Mouse (Mus musculus) hindbrain, embryonic 14.5 days (tissue): ENCODE data around the gene Rhox7a. TPM values are rescaled to one million over a fixed set of nuclear protein-coding genes. Genes with fewer than 3 reads are reported as not detected.

Experiments
- polyA plus RNA-seq: library from polyadenylated mRNA; unstranded; fragments of >200 nt; fragmentation: Nextera tagmentation; extraction: Ambion mirVana; gene quantifications from 2 replicates; pipeline ENCODE4 v1.2.1, GENCODE M21; 2014

Gene Rhox7a
- polyA plus RNA-seq, 1 experiment from 2014 or later: not detected

Other genes starting within 250 kb of the Rhox7a start
- gene Rhox4f, start 224.0 kb upstream of the Rhox7a start, polyA plus RNA-seq: not detected in 2 replicates
- gene Rhox3g, start 203.1 kb upstream of the Rhox7a start, polyA plus RNA-seq: not detected in 2 replicates
- gene Rhox2g, start 188.2 kb upstream of the Rhox7a start, polyA plus RNA-seq: not detected in 2 replicates
- gene Rhox4g, start 180.4 kb upstream of the Rhox7a start, polyA plus RNA-seq: not detected in 2 replicates
- gene Rhox3h, start 162.9 kb upstream of the Rhox7a start, polyA plus RNA-seq: not detected in 2 replicates
- not detected in 2 replicates for gene Rhox2h, start 158.4 kb upstream of the Rhox7a start, polyA plus RNA-seq
- 0.59 and 0.67 TPM in 2 replicates for gene Rhox5, start 26.8 kb upstream of the Rhox7a start, polyA plus RNA-seq
- gene Rhox6, start 4.8 kb upstream of the Rhox7a start, polyA plus RNA-seq: not detected in 2 replicates
- gene Rhox8, start 47.3 kb downstream of the Rhox7a start, polyA plus RNA-seq: not detected in 2 replicates
- gene Rhox7b, start 65.5 kb downstream of the Rhox7a start, polyA plus RNA-seq: not detected in 2 replicates
- not detected in 2 replicates for gene Rhox9, start 70.1 kb downstream of the Rhox7a start, polyA plus RNA-seq
- not detected in 2 replicates for gene Btg1-ps1, start 187.1 kb downstream of the Rhox7a start, polyA plus RNA-seq
- not detected in 2 replicates for gene Btg1-ps2, start 211.4 kb downstream of the Rhox7a start, polyA plus RNA-seq
- gene Rhox10, start 234.8 kb downstream of the Rhox7a start, polyA plus RNA-seq: not detected in 2 replicates